Mouse (Mus musculus) T-cell, adult 66 days (primary cell): ENCODE results near the gene Gm2431. TPM values are rescaled to one million over a fixed set of nuclear protein-coding genes. Genes with fewer than 3 reads are reported as not detected.

Experiments
- total RNA-seq, 2 experiments: library from RNA; stranded (reverse); gene quantifications; 3 replicates in 1 of 2; 4 replicates in 1 of 2; pipeline ENCODE4 v1.2.4; 2023

Gm2431 gene
- total RNA-seq: not detected

DNA sequence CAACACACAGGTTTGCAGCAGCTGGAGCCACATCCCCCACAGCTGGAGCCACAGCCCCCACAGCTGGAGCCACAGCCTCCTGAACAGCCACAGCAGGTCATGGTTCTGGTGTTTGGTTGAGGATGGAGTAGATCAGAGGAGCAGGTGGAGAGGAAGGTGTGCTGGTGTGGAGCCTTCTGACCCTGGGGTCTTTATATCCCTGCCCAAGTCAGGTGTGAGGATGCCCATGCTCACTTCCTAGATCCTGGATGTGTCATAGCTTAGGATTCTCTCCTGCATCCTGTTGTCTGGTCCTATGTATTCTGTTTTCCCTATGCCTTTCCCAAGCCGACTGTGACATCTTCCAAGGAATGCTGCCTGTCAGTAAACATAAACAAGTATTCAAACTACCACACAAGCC, at the start of gene Gm2431:
Gm2431 (minus strand) TSS at position 101 of the 400 bp plus-strand sequence.

DNA sequence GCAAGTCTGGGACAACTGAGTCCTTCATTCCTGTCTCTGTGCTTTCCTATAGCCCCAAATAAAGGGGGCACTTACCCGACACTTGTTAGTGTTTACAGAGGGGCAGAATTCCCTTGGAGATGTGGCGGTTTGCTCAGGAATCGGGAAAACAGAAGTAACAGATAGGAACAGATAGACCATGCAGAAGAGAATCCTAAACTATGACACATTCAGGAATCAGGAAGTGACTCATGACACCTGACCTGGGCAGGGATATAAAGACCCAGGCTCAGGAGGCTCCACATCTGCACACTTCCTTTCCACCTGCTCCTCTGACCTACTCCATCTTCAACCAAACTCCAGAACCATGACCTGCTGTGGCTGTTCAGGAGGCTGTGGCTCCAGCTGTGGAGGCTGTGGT, 45.1 kb upstream of the Gm2431 start, which contains the start of gene Krtap5-4:
Krtap5-4 (plus strand) TSS at position 301 of the 400 bp plus-strand sequence.

GRCm38 (mm10) chr7:142297018-142297417, 38.9 kb upstream of the Gm2431 start, which contains the start of gene Krtap5-1:
TSS of gene Krtap5-1 (minus strand) at chr7:142297118.

DNA sequence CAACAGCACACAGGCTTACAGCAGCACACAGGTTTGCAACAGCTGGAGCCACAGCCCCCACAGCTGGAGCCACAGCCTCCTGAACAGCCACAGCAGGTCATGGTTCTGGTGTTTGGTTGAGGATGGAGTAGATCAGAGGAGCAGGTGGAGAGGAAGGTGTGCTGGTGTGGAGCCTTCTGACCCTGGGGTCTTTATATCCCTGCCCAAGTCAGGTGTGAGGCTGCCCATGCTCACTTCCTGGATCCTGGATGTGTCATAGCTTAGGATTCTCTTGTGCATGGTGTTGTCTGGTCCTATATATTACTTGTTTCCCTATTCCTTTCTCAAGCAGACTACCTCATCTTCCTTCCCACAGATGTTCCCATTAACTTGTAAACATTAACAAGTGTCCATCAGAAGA, 16.1 kb upstream of the Gm2431 start, which contains the start of gene Gm4559:
Gm4559 (minus strand) TSS at position 101 of the 400 bp plus-strand sequence.

DNA sequence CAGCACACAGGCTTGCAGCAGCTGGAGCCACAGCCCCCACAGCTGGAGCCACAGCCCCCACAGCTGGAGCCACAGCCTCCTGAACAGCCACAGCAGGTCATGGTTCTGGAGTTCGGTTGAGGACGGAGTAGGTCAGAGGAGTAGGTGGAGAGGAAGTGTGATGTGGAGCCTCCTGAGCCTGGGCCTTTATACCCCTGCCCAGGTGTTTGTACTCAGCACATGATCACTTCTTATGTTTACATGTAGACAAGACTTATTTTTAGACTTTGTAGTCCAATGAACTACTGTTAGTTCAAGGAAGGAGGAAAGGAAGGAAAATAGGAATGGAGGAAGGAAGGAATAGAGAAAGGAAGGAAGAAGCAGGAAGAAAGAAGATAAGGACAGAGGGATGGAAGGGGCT, 17.2 kb downstream of the Gm2431 start, which contains the start of gene Gm40460:
Gm40460 (minus strand) TSS at position 101 of the 400 bp plus-strand sequence.

DNA sequence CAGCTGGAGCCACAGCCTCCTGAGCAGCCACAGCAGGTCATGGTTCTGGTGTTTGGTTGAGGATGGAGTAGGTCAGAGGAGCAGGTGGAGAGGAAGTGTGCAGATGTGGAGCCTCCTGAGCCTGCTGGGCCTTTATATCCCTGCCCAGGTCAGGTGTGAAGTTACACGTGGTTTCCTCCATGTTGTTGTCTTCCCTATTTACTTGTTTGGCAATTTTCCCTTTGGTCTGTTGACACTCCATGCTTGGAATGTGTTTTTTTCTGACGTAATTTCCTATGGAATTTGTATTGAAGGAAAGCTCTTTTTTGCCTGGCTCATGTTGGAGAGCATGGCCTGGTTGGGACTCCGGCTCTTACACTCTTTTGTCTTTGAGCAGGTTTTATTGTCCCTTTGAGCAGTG, 28.3 kb downstream of the Gm2431 start, which contains the start of gene Krtap5-5:
Krtap5-5 (minus strand) TSS at position 101 of the 400 bp plus-strand sequence.

GRCm38 (mm10) chr7:142211559-142211958, 46.6 kb downstream of the Gm2431 start, which contains the start of gene Gm7579:
TSS of gene Gm7579 (plus strand) at chr7:142211859.

Other genes with a start within 250 kb of the Gm2431 start
- gene Mob2, start 197.3 kb downstream of the Gm2431 start, total RNA-seq: 10 to 100 TPM; 51.1 to 64.6 TPM
- 1 to 10 TPM in 1 of 2 experiments, under 1 TPM in 1; 0.44 to 1.4 TPM for gene Dusp8, start 162.5 kb downstream of the Gm2431 start, total RNA-seq
- gene Gm45618, start 137.6 kb downstream of the Gm2431 start, total RNA-seq: not detected
- gene Gm39115, start 122.3 kb downstream of the Gm2431 start, total RNA-seq: not detected
- gene Gm45337, start 113.7 kb downstream of the Gm2431 start, total RNA-seq: not detected
- not detected for gene Gm29735, start 101.2 kb downstream of the Gm2431 start, total RNA-seq
- not detected for gene Gm4553, start 92.6 kb downstream of the Gm2431 start, total RNA-seq
- not detected for gene Krtap5-2, start 82.3 kb downstream of the Gm2431 start, total RNA-seq
- gene Gm10153, start 68.0 kb downstream of the Gm2431 start, total RNA-seq: not detected
- not detected for gene Krtap5-3, start 57.0 kb downstream of the Gm2431 start, total RNA-seq
- not detected for gene Gm7579, start 46.5 kb downstream of the Gm2431 start, total RNA-seq
- gene Krtap5-5, start 28.4 kb downstream of the Gm2431 start, total RNA-seq: not detected
- not detected for gene Gm40460, start 17.3 kb downstream of the Gm2431 start, total RNA-seq
- gene Gm4559, start 16.0 kb upstream of the Gm2431 start, total RNA-seq: not detected
- not detected for gene Krtap5-1, start 38.8 kb upstream of the Gm2431 start, total RNA-seq
- not detected for gene Krtap5-4, start 45.2 kb upstream of the Gm2431 start, total RNA-seq
- gene Ifitm10, start 115.4 kb upstream of the Gm2431 start, total RNA-seq: 10 to 100 TPM; 17.0 to 21.9 TPM
- 10 to 100 TPM in 1 of 2 experiments, 1 to 10 TPM in 1; 2.6 to 11.5 TPM for gene Gm49369, start 124.3 kb upstream of the Gm2431 start, total RNA-seq
- 100 to 1,000 TPM; 244 to 275 TPM for gene Ctsd, start 129.7 kb upstream of the Gm2431 start, total RNA-seq
- gene Syt8, start 176.5 kb upstream of the Gm2431 start, total RNA-seq: not detected
- not detected for gene Tnni2, start 183.5 kb upstream of the Gm2431 start, total RNA-seq
- gene Lsp1, start 202.5 kb upstream of the Gm2431 start, total RNA-seq: 100 to 1,000 TPM; 658 to 692 TPM
- gene Tnnt3, start 240.5 kb upstream of the Gm2431 start, total RNA-seq: 10 to 100 TPM; 27.2 to 28.5 TPM